Mouse (Mus musculus) left cerebral cortex, postnatal 4 days (tissue): ENCODE data around the gene Gorasp2. TPM values are rescaled to one million over a fixed set of nuclear protein-coding genes. Genes with fewer than 3 reads are reported as not detected.

Source experiments
- DNase-seq: peaks from one replicate; pipeline ENCODE4 v3.0.0-alpha.2; 2022
- intact Hi-C: fragments of 180-260 bp; cut with DNase I; formaldehyde crosslinking; loops from one replicate; pipeline ENCODE4 v1.15.1; 2025
- total RNA-seq, 2 experiments: library from RNA; stranded (reverse); gene quantifications; 2 replicates each; pipeline ENCODE4 v1.2.3; 2021

Gene Gorasp2
- total RNA-seq, 2 experiments from 2014 or later, result 97.4 to 98.8 TPM

GRCm38 (mm10) chr2:70735534-70735933, 74.2 kb downstream of the Gorasp2 start:
- intact Hi-C loops, result no loop called here
- DNase-seq, result no peak

- no peak for DNase-seq
- intact Hi-C loops, result no loop called here
Measured at GRCm38 (mm10) chr2:70736008-70736407, 74.6 kb downstream of the Gorasp2 start.

GRCm38 (mm10) chr2:70741901-70742300, 80.5 kb downstream of the Gorasp2 start:
- intact Hi-C loops, result no loop called here
- DNase-seq, result no peak

- intact Hi-C loops, result no loop called here
- DNase-seq, result no peak
Measured at GRCm38 (mm10) chr2:70742588-70742987, 81.2 kb downstream of the Gorasp2 start.

GRCm38 (mm10) chr2:70751655-70752054, 90.3 kb downstream of the Gorasp2 start:
- intact Hi-C loops, result no loop called here
- DNase-seq, result no peak

- intact Hi-C loops, result no loop called here
- no peak for DNase-seq
Measured at GRCm38 (mm10) chr2:70752149-70752548, 90.8 kb downstream of the Gorasp2 start.

Other genes starting within 250 kb of the Gorasp2 start
- gene Sp5, start 186.7 kb upstream of the Gorasp2 start, total RNA-seq, result 1 to 10 TPM; 2.0 to 2.7 TPM
- 1 to 10 TPM; 1.6 to 3.9 TPM for gene Erich2, start 152.8 kb upstream of the Gorasp2 start, total RNA-seq
- 100 to 1,000 TPM; 108 to 166 TPM for gene Gad1, start 108.5 kb upstream of the Gorasp2 start, total RNA-seq
- gene Gm26558, start 532 bp downstream of the Gorasp2 start, total RNA-seq, result 1 to 10 TPM; 1.4 to 1.7 TPM
- 10 to 100 TPM; 82.5 to 85.0 TPM for gene Tlk1, start 164.2 kb downstream of the Gorasp2 start, total RNA-seq